Comparison of ENCODE assay signal across 23 mouse cellular contexts in the genomic region with DNA sequence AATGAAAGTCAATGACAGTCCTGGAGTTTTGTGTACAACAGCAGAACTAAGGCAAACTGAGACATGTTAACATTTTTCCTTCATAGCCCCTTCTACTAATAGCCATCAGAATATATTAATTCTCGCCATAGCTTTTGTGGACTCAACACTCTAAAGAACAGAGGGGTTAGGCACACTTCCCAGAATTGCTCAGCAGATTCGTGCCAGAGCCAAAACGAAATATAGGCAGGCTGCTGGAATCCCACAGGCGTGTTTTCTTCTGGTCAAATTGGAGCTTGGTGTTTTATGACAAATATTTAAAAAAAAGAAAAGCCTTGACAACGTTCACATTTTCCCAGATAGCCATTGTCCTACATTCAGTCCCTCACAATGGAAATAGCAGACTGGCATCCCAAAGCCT.
DNase-seq lines count a peak whose midpoint lies in the region; TF ChIP-seq lines count a peak whose summit lies in the region.
"Had no signal": no experiment of that assay in that cellular context is flagged by ENCODE, and none has a peak within 500 bp of the region (broad histone marks: within the 10 kb centered on the region; RNA-seq: fewer than 3 reads in every experiment).

No protein-coding gene starts in this region.

- H3K4me3 ChIP-seq in gastrocnemius, adult 2 months = no peak overlapping the region
- H3K4me3 ChIP-seq in spleen, adult 2 months (ENCODE audit: extremely low read depth, insufficient read depth, insufficient read length) = no peak overlapping the region
- H3K4me3 ChIP-seq in bone marrow, adult 2 months (replicated peaks; ENCODE audit: control insufficient read depth, low read depth, low read length) = no peak overlapping the region
- no peak overlapping the region for H3K4me3 ChIP-seq in embryonic fibroblast, embryonic 13.5 days (ENCODE audit: insufficient read depth, low read length)
- H3K4me3 ChIP-seq: forebrain, embryonic 15.5 days; heart, embryonic 15.5 days; hindbrain, embryonic 12.5 days had no signal

- TF ChIP-seq POLR2A in spleen, adult 2 months (IDR thresholded peaks at IDR 0.05; ENCODE audit: low read depth, low read length) = no peak
- TF ChIP-seq POLR2A in bone marrow, adult 2 months (IDR thresholded peaks at IDR 0.05; ENCODE audit: borderline replicate concordance, control insufficient read depth, low read depth, low read length) = no peak
- no peak for TF ChIP-seq POLR2A in embryonic fibroblast, embryonic 13.5 days (IDR thresholded peaks at IDR 0.05; ENCODE audit: low read depth, low read length)

- H3K4me1 ChIP-seq in spleen, adult 2 months (ENCODE audit: control insufficient read depth, insufficient read depth, insufficient read length) = peaks cover 39% of the 10 kb centered on the region
- H3K4me1 ChIP-seq in bone marrow, adult 2 months (ENCODE audit: control insufficient read depth, insufficient read depth, low read length) = peaks cover 9% of the 10 kb centered on the region
- H3K4me1 ChIP-seq in embryonic fibroblast, embryonic 13.5 days (ENCODE audit: control insufficient read depth, insufficient read depth, low read length) = peaks cover 3% of the 10 kb centered on the region
- H3K4me1 ChIP-seq: forebrain, embryonic 15.5 days had no signal

- intact Hi-C loops in gastrocnemius, adult 2 months (cut with DNase I) = no loop called here

- peak overlapping the region; percentile 48 for H3K27ac ChIP-seq in gastrocnemius, adult 2 months
- H3K27ac ChIP-seq in spleen, adult 2 months (ENCODE audit: insufficient read depth, low read length) = peak overlapping the region; percentile 96
- peak overlapping the region; percentile 71; the same call in 1 of the 2 replicates for H3K27ac ChIP-seq in bone marrow, adult 2 months (ENCODE audit: control insufficient read depth, insufficient read depth, low read depth, low read length, poor library complexity)
- H3K27ac ChIP-seq in embryonic fibroblast, embryonic 13.5 days (ENCODE audit: insufficient read depth, low read length) = peak overlapping the region; percentile 78; the same call in 1 of the 2 replicates
- H3K27ac ChIP-seq: forebrain, embryonic 15.5 days; heart, embryonic 15.5 days; hindbrain, embryonic 12.5 days; liver, embryonic 14.5 days had no signal

- WGBS in spleen, adult 2 months = 90% methylated on average over 5 of the region's 5 CpGs
- WGBS in bone marrow, adult 2 months = 79% methylated on average over 5 of the region's 5 CpGs

- H3K36me3 ChIP-seq in spleen, adult 2 months (ENCODE audit: control insufficient read depth, insufficient read depth, low read length) = no peaks in the 10 kb centered on the region
- H3K36me3 ChIP-seq: forebrain, embryonic 15.5 days; heart, embryonic 15.5 days; hindbrain, embryonic 12.5 days had no signal

- no peak for TF ChIP-seq CTCF in gastrocnemius, adult 2 months (IDR thresholded peaks at IDR 0.05)
- no peak for TF ChIP-seq CTCF in spleen, adult 2 months (IDR thresholded peaks at IDR 0.05; ENCODE audit: extremely low read depth, insufficient read depth, insufficient read length, insufficient replicate concordance)
- TF ChIP-seq CTCF in bone marrow, adult 2 months (IDR thresholded peaks at IDR 0.05; ENCODE audit: control insufficient read depth, insufficient read depth, low read length) = no peak
- TF ChIP-seq CTCF in embryonic fibroblast, embryonic 13.5 days (IDR thresholded peaks at IDR 0.05; ENCODE audit: borderline replicate concordance, insufficient read depth, low read length) = no peak

- H3K27me3 ChIP-seq in spleen, adult 2 months (ENCODE audit: control insufficient read depth, insufficient read depth, low read length) = no peaks in the 10 kb centered on the region
- H3K27me3 ChIP-seq: forebrain, embryonic 15.5 days; heart, embryonic 15.5 days; hindbrain, embryonic 12.5 days had no signal

- no peak for DNase-seq in gastrocnemius, adult 2 months
- DNase-seq in gastrocnemius, adult 8-10 months (ENCODE audit: low spot score in 2 of 2) = no peak
- DNase-seq in spleen, adult 2 months (ENCODE audit: low read depth in 1 of 2, low spot score in 2 of 2) = no peak
- DNase-seq in spleen, postnatal 4 days (ENCODE audit: low spot score in 2 of 2) = no peak
- no peak for DNase-seq in adrenal gland, adult 8-10 months
- DNase-seq in urinary bladder, adult 18-20 months (ENCODE audit: low spot score in 2 of 2) = no peak
- DNase-seq: cerebellum, adult 11 months; cerebellum, adult 9-11 months; gastrocnemius, postnatal 10 days; kidney, adult 9 months; layer of hippocampus, adult 9-11 months; liver; lung, adult 2 months; lung, postnatal 10 days; midbrain, embryonic 14.5 days; right cerebral cortex, postnatal 25 days; thymus, postnatal 36 days had no signal
